Mouse (Mus musculus) bone marrow, adult 2 months (tissue): ENCODE results near the gene Grik4.

Experiments used
- CTCF ChIP-seq: fragments of 200-500 bp; IDR thresholded peaks from 2 replicates; pipeline ENCODE4 v1.5.1; 2011; ENCODE audit warnings: low read length, control low read depth; ENCODE audit not compliant: control insufficient read depth, insufficient read depth
- POLR2A ChIP-seq: fragments of 200-500 bp; IDR thresholded peaks from 2 replicates; pipeline ENCODE4 v1.6.1; 2011; ENCODE audit warnings: low read depth, mild to moderate bottlenecking, control low read depth, low read length, borderline replicate concordance; ENCODE audit not compliant: control insufficient read depth

DNA sequence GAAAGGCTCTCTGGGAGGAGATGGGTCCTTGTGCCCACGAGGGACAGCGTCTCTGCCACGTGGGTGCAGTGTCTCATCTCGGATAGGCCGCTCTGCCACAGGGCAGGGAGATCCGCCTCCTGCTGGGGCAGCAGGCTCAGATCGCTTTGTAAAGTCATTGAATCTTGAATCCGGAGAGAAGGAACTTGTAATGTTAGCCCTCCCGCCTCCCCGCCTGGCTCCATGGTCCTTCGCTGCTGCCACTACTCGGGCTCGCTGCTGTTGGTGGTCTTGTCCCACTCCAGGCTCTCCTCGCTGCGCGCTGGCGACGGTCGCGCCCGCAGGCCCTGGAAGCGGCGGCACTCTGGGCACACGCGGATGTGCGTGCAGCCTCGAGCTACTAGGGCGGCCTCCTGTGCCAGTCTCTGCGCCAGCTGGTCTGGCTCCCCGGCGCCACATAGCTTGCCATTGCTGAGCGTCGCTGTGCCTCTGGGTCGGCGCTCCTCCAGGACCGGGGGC is 423.7 kb downstream of the Grik4 start:
- TF ChIP-seq CTCF (no peak), POLR2A (no peak)
